Mouse (Mus musculus): Measurements from ENCODE around the gene Hs1bp3.

Gene Hs1bp3

GRCm38 (mm10) chr12:8305258-8305657, 8.0 kb upstream of the Hs1bp3 start:
- no peak for DNase-seq

GRCm38 (mm10) chr12:8306432-8306831, 6.8 kb upstream of the Hs1bp3 start:
- peak; percentile 60 to 78 for DNase-seq

- DNase-seq = no peak
Observed at GRCm38 (mm10) chr12:8306910-8307309, 6.3 kb upstream of the Hs1bp3 start.

- DNase-seq = no peak
Observed at GRCm38 (mm10) chr12:8310992-8311391, 2.2 kb upstream of the Hs1bp3 start.

GRCm38 (mm10) chr12:8312266-8312665, 966 bp upstream of the Hs1bp3 start:
- no peak for DNase-seq

- DNase-seq = no peak
Observed at GRCm38 (mm10) chr12:8313773-8314172, 541 bp downstream of the Hs1bp3 start.

GRCm38 (mm10) chr12:8316541-8316940, 3.3 kb downstream of the Hs1bp3 start:
- no peak for DNase-seq

- peak; percentile 83 to 87 for DNase-seq
Observed at GRCm38 (mm10) chr12:8320084-8320713, 7.0 kb downstream of the Hs1bp3 start.

GRCm38 (mm10) chr12:8321506-8321905, 8.3 kb downstream of the Hs1bp3 start:
- no peak for DNase-seq

- DNase-seq = no peak
Observed at GRCm38 (mm10) chr12:8324086-8324485, 10.9 kb downstream of the Hs1bp3 start.

GRCm38 (mm10) chr12:8325245-8325942, 12.2 kb downstream of the Hs1bp3 start:
- DNase-seq = no peak

GRCm38 (mm10) chr12:8325943-8326522, 12.8 kb downstream of the Hs1bp3 start:
- DNase-seq = peak; percentile 45 to 46

- DNase-seq = peak; percentile 90 to 96
Observed at GRCm38 (mm10) chr12:8326825-8327674, 13.8 kb downstream of the Hs1bp3 start.

- no peak for DNase-seq
Observed at GRCm38 (mm10) chr12:8327675-8328053, 14.4 kb downstream of the Hs1bp3 start.

GRCm38 (mm10) chr12:8329236-8329635, 16.0 kb downstream of the Hs1bp3 start:
- no peak for DNase-seq

GRCm38 (mm10) chr12:8331489-8332173, 18.4 kb downstream of the Hs1bp3 start:
- no peak for DNase-seq

GRCm38 (mm10) chr12:8332174-8332542, 18.9 kb downstream of the Hs1bp3 start:
- no peak for DNase-seq

GRCm38 (mm10) chr12:8333617-8334016, 20.4 kb downstream of the Hs1bp3 start:
- no peak for DNase-seq

GRCm38 (mm10) chr12:8334261-8334660, 21.0 kb downstream of the Hs1bp3 start:
- peak in 1 of 2 experiments; percentile 49 for DNase-seq

- no peak for DNase-seq
Observed at GRCm38 (mm10) chr12:8335503-8335902, 22.3 kb downstream of the Hs1bp3 start.

GRCm38 (mm10) chr12:8336601-8337285, 23.5 kb downstream of the Hs1bp3 start:
- DNase-seq = no peak
